Mouse (Mus musculus) heart, adult 9 months (tissue): ENCODE measurements around the gene Mtus2.
"Not testable (repeated sequence)": the region's sequence is repeated elsewhere in the genome, so short reads cannot be mapped to it uniquely, and the experiment has no call there.

Experiments
- DNase-seq, 2 experiments: peaks; one replicate each; pipeline ENCODE4 v3.0.0; 2022; ENCODE audit warnings: low spot score in 2 of 2

Mtus2 gene

DNA sequence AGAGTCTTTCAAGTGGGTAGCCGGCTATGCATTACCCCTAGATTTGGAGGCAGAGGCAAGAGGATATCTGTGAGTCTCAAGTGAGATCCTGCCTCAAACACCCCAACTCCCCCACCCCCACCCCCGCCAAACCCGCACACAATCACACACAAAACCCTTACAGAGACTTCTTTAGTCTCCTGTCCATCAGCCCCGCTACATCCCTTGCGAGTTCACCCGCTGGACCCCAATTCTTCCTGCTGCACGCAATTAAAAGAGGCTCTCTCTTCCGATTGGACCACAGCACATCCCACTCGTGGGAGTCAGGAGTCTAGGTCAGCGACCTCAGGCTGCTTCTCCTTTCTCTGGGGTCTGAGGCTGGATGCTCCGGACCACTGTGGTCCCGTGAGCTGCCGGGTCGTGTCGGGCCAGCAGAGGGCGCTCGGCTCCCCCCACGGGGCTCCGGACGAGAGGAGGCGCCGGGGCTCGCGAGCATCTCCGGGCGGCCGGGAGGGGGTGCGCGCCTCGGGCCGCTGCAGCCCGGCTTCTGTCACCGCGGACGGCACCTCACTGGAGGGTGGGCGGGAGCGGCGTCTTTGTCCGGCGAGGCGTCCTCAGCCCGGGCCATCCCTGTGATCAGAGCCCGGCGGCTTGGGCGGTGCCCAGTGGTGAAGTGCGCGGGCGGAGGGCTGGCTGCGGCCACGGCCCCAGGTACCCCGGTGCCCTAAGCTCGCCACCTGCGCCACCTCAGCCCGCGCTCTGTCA lies at the start of gene Mtus2:
Mtus2 (plus strand) TSS at position 500 of the 744 bp plus-strand sequence.
- DNase-seq = peak; percentile 46 to 65

DNA sequence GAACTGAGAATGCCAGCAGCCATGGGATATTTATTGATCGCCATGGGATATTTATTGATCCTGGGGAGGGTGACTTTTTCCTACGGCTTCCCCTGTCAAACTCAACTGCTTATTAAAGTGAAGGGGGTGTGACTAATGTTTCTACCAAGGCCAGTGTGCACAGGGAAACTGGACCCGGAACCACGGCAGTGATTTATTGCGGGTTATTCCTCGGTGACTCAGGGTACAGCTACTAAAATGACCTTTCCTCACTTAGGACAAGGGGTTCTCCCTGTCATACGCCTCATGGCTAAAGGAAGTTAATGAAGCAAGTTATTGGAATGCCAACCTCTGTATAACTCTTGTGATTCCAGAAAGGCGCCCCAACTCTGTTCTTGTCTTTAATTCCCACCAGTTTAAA lies 49.3 kb upstream of the Mtus2 start:
- DNase-seq = no peak

DNA sequence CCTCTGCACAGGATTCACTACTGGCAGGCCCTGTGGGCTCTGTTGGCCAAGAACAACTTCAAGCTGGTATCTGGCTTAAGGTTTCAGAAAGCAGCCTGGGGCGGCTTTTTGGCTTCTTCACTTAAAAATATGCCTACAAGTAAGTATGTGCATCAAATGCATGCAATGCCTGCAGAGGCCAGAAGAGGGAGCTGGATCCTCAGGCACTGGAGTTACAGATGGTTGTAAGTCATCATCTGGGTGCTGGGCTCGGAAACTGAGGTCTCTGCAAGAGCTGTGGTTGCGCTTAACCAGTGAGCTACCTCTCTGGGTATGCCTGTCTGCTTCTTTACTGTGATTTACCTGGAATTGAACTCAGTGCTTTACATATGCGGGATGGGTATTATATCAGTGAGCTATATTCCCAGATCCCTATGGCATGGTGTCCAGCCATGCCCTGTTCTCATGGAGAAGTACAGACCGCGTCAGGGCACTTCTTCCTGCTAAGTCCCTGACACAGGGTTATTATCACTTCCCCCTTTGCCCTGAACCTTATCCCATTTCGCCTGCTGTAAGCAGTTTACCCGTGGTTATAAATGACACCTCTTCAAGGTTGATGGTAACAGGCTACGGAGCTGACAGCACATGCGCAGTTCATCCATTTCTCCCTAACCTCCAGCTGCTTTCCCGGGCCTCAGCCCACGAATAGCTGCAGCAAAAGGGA lies 46.2 kb upstream of the Mtus2 start:
- no peak for DNase-seq

DNA sequence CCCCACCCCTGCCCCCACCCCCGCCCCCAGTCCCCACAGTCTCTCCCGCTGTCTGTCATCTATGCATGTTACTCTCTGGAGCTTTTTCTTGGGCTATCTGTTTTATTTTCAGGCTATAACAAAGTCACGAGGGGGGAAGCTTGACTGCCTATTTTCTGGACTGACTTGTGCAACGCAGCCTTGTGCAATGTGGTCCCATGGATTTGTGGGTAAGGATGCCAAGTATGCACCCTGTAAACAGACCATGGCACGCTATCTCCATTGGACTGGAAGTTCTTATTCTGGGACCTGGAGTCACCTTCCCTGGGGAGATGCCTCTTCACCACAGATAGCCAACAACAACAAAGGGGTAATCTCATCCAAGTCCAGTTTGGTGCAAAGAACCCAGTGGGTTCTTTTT lies 45.4 kb upstream of the Mtus2 start:
- DNase-seq = peak; percentile 54 to 57

DNA sequence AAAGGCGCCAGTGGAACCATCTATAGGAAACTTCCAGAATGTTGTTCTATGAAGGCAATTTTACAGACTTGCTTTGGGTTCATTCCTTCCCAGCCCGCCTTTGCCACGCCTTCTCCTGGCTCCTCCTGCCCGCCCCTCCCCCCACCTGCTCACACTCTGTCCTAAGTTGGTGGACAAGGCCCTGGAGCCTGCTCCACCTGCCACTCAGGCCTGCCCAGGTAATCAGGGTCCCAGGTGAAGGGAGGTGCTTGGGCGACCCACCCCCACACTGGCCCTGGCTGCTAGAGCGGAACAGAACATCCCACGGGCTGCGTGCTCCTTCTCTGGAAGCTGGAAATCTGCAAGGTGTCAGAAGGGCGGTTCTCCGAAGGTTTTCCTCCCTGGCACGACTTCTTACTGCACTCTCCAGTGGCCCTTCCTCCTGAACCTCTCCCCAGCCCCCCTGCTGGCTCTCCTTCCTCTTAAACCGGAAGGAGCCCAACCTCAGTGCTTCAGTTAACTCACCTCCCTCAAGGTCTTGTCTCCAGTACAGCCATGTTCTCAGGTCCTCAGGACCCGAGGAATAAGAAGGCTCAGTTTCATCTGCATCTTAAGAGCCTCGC lies 43.8 kb upstream of the Mtus2 start:
- DNase-seq = no peak

DNA sequence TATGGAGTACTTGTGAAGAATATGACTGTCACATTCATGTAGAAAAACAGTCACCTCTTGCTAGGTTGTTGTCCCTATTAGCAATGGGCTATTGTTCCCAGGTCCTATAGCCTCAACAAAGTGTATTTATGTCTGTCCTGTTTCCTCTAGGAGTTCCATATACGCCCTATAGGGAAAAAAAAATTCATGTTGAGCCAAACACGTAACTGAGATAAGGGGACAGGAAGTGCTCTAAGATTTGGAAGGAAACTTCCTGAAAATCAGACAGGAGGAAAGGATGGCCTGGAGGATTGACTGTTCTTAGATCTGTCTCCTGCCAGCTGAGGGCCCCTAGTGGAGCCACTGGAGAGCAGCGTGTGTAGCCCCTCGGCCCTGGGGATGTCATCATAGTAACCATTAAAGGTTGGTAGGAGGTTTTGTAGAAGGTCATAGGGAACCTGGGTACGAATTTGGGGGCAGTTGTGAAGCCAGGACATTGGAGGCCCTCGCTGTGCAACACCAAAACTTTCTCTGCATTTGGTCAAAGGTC lies 42.0 kb upstream of the Mtus2 start:
- no peak for DNase-seq

DNA sequence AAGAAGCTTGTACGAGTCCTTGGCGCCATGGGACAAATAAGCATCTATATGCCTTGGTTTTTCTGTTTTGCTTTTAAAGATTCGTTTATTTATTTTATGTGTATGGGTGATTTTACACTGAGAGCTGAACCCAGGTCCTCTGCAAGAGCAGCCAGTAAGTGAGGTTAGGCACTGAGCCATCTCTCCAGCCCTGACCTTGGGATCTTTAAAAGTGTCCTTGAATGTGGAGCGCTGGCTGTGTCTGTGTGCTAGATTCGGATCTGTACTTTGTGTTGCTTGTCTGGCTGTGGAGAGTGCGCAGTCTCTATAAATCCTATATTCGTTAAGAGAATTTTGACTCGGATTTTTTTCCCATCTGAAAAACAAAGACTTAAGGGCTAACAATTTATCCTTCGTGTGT lies 40.9 kb upstream of the Mtus2 start:
- no peak for DNase-seq

DNA sequence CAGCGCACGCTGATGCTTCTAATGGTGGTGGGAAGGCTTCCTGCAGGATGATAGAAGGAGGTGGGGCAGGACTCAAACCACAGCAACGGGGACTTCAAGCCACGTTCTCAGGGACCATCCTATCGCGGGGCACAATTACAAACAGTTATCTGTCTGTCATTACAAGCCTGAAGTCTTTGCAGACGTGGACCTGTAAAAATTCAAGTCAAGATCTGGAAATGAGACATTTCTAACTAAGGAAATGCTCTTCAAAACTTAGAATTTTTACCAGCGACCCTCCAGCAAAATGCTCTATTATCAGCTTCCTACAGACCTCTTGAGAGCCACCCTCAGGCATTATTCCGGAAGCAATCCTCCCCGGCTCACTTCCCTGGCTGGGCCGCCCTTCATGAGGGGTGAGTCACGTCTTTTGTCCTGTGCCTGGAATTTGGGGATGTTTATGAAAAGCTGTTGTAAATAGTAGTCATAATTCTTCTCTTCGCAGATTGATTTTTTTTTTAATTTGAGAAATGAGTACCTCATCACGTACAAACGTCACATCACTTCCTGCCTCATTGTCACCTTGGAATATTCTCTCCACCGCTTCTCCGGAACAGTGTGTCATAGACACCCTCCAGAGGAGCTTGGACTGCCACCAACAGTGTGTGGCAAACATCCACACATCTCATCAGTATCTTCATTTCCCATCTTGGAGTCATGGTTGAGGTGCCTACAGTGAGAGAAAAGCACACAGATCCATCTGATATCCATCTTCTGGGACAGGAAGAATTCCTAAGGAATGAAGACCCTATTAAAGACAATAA lies 38.9 kb upstream of the Mtus2 start:
- DNase-seq = peak; percentile 44 to 46

DNA sequence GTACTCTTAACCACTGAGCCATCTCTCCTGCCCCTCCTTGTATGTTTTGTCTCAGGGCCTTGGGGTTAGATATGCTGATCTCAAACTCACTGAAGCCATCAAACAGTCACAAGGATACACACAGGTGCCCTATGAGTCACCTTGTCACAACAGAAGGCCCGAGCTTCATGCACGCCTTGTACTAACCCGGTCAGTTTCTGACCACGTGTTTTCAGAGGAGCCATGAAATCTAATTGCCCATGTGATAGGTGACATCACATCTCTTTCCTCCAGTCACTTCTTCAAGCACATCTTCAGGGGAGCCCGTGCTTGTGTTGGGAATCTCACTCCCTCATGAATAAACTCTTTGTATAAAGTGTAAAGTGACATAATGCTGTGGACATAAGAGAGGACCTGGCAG lies 32.5 kb upstream of the Mtus2 start:
- DNase-seq = no peak

DNA sequence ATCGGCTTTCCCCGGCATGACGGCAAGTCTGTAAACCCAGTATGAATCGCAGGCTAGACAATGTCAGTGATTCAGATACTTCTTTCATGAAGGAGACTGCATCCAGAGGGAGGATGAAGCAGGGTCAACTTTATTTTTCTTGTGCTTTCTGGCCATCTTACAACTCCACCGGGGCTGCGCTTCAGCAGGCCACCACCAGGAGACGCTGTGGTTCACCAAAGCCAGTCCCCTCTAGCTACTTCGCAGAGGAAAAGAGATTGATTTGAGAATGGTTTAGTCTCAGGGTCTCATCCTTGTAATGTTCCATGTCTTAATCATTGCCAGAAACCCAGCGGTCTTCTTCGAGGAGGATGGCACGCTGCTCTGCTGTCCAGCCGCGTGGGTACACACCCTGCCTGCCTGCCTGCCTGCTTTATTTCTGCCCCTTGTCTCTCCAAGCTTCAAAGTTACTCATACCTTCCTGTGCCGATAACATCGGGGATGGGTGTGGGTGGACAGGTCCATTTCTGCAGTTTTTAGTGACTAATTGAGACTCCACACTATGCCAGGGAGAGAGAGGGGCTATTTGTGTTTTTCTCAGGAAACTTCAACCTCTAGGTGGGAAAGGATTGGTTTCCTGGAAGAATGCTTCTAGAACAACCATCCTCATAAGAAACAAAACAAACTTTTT lies 31.1 kb upstream of the Mtus2 start:
- no peak for DNase-seq

DNA sequence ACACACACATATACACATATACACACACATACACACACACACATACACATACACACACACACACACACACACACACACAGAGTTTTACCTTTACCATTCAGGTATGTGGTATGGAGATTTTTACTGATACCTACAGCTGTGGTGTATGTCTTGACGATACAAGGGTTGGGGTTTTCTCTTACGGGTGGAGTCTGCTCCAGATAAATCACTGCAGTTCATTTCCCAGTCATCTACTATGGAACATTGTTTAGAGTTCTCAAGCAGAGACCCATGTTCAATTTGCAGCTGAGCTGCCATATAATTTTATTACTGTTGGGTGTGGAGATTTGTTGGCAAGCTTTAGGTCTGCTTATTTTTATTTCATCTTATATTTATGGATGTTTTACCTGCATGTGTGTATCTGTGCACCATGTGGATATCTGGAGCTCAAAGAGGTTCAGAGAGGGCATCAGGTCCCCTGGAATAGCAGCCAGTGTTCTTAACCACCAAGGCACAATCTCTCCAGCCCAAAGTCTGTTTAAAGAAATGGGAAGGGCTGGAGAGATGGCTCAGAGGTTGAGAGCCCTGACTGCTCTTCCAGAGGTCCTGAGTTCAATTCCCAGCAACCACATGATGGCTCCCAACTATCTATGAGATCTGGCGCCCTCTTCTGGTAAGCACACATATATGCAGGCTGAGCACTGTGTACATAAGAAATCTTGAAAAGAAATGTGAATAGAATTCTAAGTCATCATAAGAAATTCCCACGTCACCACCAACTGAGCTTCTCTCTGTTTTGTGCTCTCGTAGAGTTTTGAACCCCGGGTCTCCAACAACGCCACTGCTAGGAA lies 28.2 kb upstream of the Mtus2 start:
- no peak for DNase-seq

DNA sequence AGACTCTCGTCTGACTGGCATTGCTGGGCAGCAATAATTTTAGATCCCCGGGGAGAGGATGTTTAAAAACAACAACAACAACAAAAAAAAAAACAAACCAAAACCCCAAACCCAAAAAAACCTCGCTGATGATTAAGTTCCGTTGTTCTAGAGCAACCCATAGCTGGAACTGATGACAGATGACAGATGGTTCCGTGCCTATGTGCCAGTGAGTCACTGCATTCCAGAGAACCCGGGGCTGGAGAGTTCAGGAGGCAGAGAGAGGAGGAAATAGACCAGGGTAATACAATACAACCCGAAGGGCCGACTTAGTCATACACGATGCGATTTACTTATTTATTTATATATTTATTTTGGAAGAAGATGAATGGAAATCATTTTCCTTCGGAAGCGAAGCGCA lies 22.0 kb upstream of the Mtus2 start:
- no peak for DNase-seq

DNA sequence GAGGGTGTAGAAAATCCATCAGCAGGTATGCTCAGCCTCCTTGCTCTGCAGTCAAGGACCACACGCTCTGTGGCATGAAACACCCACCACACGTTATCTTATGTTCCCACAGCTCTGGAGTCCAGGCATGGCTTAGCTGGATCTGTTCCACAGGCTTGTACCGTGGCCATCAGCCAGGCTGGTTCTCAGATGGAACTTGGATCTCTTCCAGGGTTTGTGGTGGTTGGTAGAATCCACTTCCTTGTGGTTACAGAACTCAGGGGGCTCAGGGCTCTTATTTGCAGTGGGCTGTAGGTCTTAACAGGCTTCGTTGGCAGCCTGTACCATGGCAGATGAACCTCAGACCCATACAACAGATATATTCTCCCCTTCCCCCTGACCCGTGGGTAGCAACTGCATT lies 17.9 kb upstream of the Mtus2 start:
- peak in 1 of 2 experiments; percentile 50 for DNase-seq

DNA sequence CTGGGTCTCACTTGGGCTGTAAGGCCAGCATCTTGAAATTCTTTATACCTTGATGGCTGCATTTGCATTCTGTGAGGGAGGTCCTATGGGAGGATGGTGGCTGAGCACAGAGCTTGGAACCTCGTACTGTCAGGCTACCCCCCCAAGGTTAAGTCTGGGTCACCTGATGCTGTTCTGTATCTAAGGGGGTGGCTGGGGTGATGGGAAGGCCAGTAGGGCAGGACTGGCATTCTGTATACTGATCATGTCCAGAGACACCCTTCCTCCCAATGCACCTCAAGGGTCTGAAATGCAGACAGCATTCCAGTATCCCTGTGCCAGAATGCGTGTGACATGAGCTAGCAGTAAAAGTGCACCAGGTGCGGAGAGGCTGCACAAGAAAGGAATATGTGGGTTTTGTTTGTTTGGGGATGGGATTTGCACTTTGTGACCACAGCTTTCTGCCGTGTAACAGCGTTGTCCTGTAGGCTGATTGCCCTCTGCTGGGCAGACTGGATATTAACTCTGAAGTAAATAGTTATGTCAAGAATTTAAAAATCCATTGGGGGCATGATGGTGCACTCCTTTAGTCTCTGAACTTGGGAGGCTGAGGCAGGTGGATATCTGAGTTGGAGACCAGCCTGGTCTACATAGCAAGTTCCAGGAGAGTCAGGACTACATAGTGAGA lies 12.0 kb upstream of the Mtus2 start:
- no peak for DNase-seq

DNA sequence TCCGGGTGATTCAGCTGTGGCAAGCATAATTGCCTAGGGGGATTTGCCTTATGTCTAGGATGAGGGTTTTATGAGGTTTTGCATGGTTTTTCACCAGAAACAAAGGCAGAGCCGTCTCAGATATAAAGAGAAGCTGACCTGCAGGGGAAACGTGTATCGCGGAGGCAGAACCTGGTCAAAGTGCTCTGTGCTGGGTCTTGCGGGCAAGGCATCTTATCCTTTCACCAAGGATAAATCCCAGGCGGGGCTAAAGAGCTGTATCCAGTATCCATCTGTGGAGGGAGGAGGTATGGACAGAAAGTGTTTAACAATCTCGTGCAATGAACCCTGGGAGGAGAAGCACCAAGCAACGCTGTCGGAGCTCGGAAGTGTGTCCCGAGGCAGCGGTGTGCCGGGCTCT lies 7.2 kb upstream of the Mtus2 start:
- no peak for DNase-seq

DNA sequence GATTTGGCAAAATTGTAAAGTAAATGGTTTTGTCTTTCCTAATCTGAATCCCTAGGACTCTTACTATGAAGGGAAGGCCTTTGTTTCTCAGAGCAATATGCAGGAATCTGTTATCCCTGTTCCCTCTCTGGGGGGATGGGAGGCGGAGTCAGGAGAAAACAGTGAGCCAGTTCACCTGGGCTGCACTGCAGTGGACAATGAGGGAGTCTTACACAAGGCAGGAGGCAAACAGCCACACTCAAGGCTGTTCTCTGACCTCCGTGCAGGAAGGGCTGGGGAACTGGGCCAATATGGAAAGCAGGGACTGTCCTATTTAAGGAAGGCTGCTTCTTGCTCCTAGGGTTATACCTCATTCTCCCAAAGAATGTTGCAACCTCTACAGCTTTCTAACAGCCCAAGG lies 5.4 kb upstream of the Mtus2 start:
- no peak for DNase-seq

DNA sequence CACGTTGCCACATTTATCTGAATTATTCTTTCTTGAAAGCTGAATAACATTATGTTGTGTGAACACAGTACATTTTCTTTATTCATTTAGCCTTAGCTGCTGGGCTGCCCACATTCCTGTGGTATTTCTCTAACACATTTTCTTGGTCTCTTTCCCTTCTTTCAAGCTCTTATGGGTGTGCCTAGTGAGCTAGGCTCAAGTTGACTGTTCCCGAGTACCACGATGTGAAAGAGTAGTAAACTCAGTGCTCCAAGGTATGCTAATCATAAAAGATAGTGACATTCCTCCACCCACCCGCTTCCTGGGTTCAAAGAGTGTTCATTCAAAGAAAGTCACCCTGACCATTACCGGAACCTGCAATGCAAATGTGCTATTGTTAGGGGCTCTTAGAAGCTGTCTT lies 3.9 kb upstream of the Mtus2 start:
- not testable (repeated sequence) for DNase-seq

DNA sequence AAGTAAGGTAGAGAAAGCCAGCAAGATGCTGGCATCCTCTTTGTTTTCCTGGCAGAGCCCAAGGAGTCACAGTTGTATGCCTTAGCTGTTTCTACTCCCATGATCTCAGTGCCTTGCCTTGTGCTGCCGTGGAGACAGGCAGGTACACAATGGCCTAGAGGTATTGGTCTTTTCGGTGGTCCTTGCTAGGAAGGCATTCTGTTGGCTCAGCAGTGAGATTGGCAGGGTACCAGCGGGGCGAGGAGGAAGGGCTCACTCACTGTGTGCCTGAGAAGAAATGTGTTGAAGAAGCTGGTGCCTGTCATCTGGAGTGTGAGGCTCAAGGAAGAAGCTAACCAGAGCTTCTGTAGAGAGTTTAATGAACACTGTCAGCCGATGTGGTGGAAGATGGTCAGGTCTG lies 1.4 kb upstream of the Mtus2 start:
- no peak for DNase-seq

DNA sequence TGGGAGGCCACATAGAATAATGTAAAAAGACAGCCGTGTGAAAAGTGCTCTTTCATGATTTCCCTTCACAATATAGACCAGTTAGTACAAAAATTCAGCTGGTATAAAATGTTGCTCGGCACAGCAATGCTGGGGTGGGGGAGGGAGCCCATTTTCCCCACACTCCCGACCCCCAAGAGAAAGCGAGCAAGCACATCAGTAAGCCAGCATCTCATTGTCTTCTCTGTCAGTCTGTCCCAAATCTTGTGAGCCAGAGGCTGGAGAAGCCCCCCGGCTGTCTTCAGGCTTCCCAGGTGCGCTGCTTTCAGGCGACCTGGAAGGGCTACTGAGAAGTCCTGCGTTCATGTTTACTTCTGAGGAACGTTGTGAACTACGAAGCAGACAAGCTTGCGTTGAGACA lies 699 bp upstream of the Mtus2 start:
- DNase-seq = no peak
